Comparison of ENCODE assay signal across 26 mouse cellular contexts in genomic region chr7:142368856-142369255, GRCm38 (mm10). TPM values are rescaled to one million over a fixed set of nuclear protein-coding genes. Genes with fewer than 3 reads are reported as not detected.
A peak's percentile ranks its signal among the peaks of the same experiment; 100 is the strongest.
DNase-seq lines count a peak whose midpoint lies in the region; ATAC-seq and TF ChIP-seq lines count a peak whose summit lies in the region.
"Had no signal": no experiment of that assay in that cellular context is flagged by ENCODE, and none has a peak within 500 bp of the region (broad histone marks: within the 10 kb centered on the region; RNA-seq: fewer than 3 reads in every experiment).

No protein-coding gene starts in this region.

- no peak for ATAC-seq in intestine, postnatal 0 days
- ATAC-seq in CD4-positive, CD25-positive, alpha-beta regulatory T cell, adult 4 months, result no peak
- ATAC-seq: forebrain, embryonic 13.5 days; inflammation-experienced regulatory T-cells, adult 6 months had no signal

- TF ChIP-seq CTCF in intestine, postnatal 0 days (IDR thresholded peaks at IDR 0.05; ENCODE audit: low read depth), result no peak

- H3K4me2 ChIP-seq in intestine, postnatal 0 days (replicated peaks; ENCODE audit: low read depth), result no peak overlapping the region
- H3K4me2 ChIP-seq: embryonic facial prominence, embryonic 12.5 days; forebrain, embryonic 13.5 days; hindbrain, embryonic 13.5 days; lung, embryonic 15.5 days; midbrain, embryonic 12.5 days had no signal

- intact Hi-C loops in left cerebral cortex, postnatal 4 days (cut with DNase I), result no loop called here
- intact Hi-C loops in gastrocnemius, postnatal 36 days (cut with DNase I), result no loop called here

- H3K4me3 ChIP-seq in intestine, postnatal 0 days (ENCODE audit: low read depth, low read length), result no peak overlapping the region
- H3K4me3 ChIP-seq: embryonic facial prominence, embryonic 12.5 days; erythroblast, embryonic 14.5 days; forebrain, embryonic 13.5 days; heart, embryonic 12.5 days; hindbrain, embryonic 13.5 days; lung, embryonic 15.5 days; midbrain, embryonic 12.5 days; myocyte had no signal

- no peak overlapping the region for H3K27ac ChIP-seq in intestine, postnatal 0 days (ENCODE audit: low read depth, low read length)
- H3K27ac ChIP-seq: embryonic facial prominence, embryonic 12.5 days; forebrain, embryonic 13.5 days; hindbrain, embryonic 13.5 days; liver, embryonic 14.5 days; lung, embryonic 15.5 days; midbrain, embryonic 12.5 days had no signal

- DNase-seq in left cerebral cortex, postnatal 4 days, result peak; percentile 86
- no peak for DNase-seq in left cerebral cortex, adult 11 months (ENCODE audit: low spot score)
- DNase-seq in cerebellum, adult 18-20 months, result peak; percentile 91 to 93
- DNase-seq in cerebellum, postnatal 25 days, result peak; percentile 89 to 94
- DNase-seq in gastrocnemius, postnatal 36 days, result peak; percentile 63 to 66
- no peak for DNase-seq in embryo, embryonic 10 days (ENCODE audit: low spot score)
- DNase-seq: adrenal gland, adult 2 months; heart, postnatal 14 days; kidney, adult 9 months; kidney, postnatal 36 days; right cerebral cortex, postnatal 25 days had no signal

- peaks cover 29% of the 10 kb centered on the region for H3K27me3 ChIP-seq in intestine, postnatal 0 days (replicated peaks; ENCODE audit: control insufficient read depth, insufficient read depth, low read length)

- no peaks in the 10 kb centered on the region for H3K36me3 ChIP-seq in intestine, postnatal 0 days (ENCODE audit: control insufficient read depth, insufficient read depth)
- H3K36me3 ChIP-seq: embryonic facial prominence, embryonic 12.5 days; heart, embryonic 12.5 days; hindbrain, embryonic 13.5 days; lung, embryonic 15.5 days; midbrain, embryonic 12.5 days had no signal

- H3K4me1 ChIP-seq in intestine, postnatal 0 days (replicated peaks; ENCODE audit: control insufficient read depth, insufficient read depth, low read length), result no peaks in the 10 kb centered on the region

- H3K9ac ChIP-seq in intestine, postnatal 0 days (ENCODE audit: low read depth, low read length), result no peak overlapping the region
- H3K9ac ChIP-seq: embryonic facial prominence, embryonic 12.5 days; forebrain, embryonic 13.5 days; heart, embryonic 12.5 days; hindbrain, embryonic 13.5 days; liver, embryonic 14.5 days; lung, embryonic 15.5 days; midbrain, embryonic 12.5 days had no signal

- no peaks in the 10 kb centered on the region for H3K9me3 ChIP-seq in intestine, postnatal 0 days (ENCODE audit: control insufficient read depth)
- H3K9me3 ChIP-seq: embryonic facial prominence, embryonic 12.5 days; forebrain, embryonic 13.5 days; heart, embryonic 12.5 days; hindbrain, embryonic 13.5 days; lung, embryonic 15.5 days; midbrain, embryonic 12.5 days had no signal

- WGBS in intestine, postnatal 0 days, result 75% methylated on average over 2 of the region's 2 CpGs

RNA-seq across cellular contexts. Expression of gene Ifitm10, which starts 4.7 kb away (rescaled TPM):
- 1 to 10 TPM; 6.3 to 9.4 TPM for total RNA-seq in left cerebral cortex, postnatal 4 days (2021)
- total RNA-seq in gastrocnemius, postnatal 36 days (2021), result 1 to 10 TPM; 2.8 to 6.8 TPM
- 1.5 and 1.6 TPM in 2 replicates for polyA plus RNA-seq in intestine, postnatal 0 days (2015; fragmentation: Nextera tagmentation; extraction: Ambion mirVana)
- under 1 TPM in 1 of 2 experiments, not detected in 1; 0.91 TPM for polyA plus RNA-seq in CD4-positive, CD25-positive, alpha-beta regulatory T cell, adult 4 months (2017; shearing (Covaris generic))
- total RNA-seq: megakaryocyte progenitor cell, adult 5-6 weeks had no signal

RNA-seq across cellular contexts. Expression of gene Gm49369, which starts 13.6 kb away (rescaled TPM):
- 1 to 10 TPM in 1 of 2 experiments, not detected in 1; 5.0 TPM for total RNA-seq in left cerebral cortex, postnatal 4 days (2021)
- 1 to 10 TPM; 3.9 to 9.2 TPM for total RNA-seq in gastrocnemius, postnatal 36 days (2021)
- polyA plus RNA-seq in intestine, postnatal 0 days (2015; fragmentation: Nextera tagmentation; extraction: Ambion mirVana), result not detected in 2 replicates
- polyA plus RNA-seq in CD4-positive, CD25-positive, alpha-beta regulatory T cell, adult 4 months (2017; shearing (Covaris generic)), result not detected
- polyA plus RNA-seq: adrenal gland, adult 2 months; C2C12; embryonic facial prominence, embryonic 12.5 days; forebrain, embryonic 13.5 days; heart, embryonic 12.5 days; midbrain, embryonic 12.5 days; stomach, embryonic 16.5 days had no signal

RNA-seq across cellular contexts. Expression of gene Ctsd, which starts 19.0 kb away (rescaled TPM):
- total RNA-seq in left cerebral cortex, postnatal 4 days (2021), result 100 to 1,000 TPM; 133 to 157 TPM
- 100 to 1,000 TPM; 330 to 388 TPM for total RNA-seq in gastrocnemius, postnatal 36 days (2021)
- 479 and 496 TPM in 2 replicates for polyA plus RNA-seq in intestine, postnatal 0 days (2015; fragmentation: Nextera tagmentation; extraction: Ambion mirVana)
- polyA plus RNA-seq in CD4-positive, CD25-positive, alpha-beta regulatory T cell, adult 4 months (2017; shearing (Covaris generic)), result 100 to 1,000 TPM; 277 to 325 TPM

Comparison
In these comparisons a context has a peak if more than half of its experiments do, and no peak if none do; other contexts are left out.
1. DNase-seq: peak in left cerebral cortex, postnatal 4 days (single experiment), cerebellum, adult 18-20 months (2 of 2), cerebellum, postnatal 25 days (2 of 2) and gastrocnemius, postnatal 36 days (2 of 2); none in left cerebral cortex, adult 11 months (single experiment) and embryo, embryonic 10 days (single experiment).